In the genomic region with DNA sequence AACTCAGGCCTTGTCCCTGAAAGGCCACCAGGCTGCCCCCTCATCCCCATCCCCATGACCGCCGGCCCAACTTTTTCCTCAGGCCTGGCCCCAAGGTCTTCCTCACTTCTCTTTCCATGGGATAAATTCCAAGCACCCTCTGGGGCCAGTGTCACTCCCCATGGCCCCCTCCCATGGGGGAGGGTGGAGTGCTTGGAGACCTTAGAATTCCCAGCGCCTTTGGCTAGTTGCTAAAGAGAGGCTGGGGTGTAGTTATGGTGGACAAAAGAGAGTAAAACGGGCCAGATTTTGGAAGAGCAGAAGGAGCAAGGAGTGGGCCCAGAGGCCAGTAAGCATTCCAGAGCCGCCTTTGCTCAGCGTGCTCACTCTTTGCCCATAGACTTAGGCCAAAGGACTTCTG, we compare ENCODE assay signal across 7 mouse cellular contexts. TPM values are rescaled to one million over a fixed set of nuclear protein-coding genes. Genes with fewer than 3 reads are reported as not detected.
A peak's percentile ranks its signal among the peaks of the same experiment; 100 is the strongest.
DNase-seq lines count a peak whose midpoint lies in the region; ATAC-seq and TF ChIP-seq lines count a peak whose summit lies in the region.

Gene Timp2 (minus strand): TSS at position 101 of the 400 bp plus-strand sequence.

- no peak for DNase-seq in testis, postnatal 14 days (ENCODE audit: low spot score)
- no peak for DNase-seq in heart, postnatal 4 days
- no peak for DNase-seq in stomach, postnatal 0 days (ENCODE audit: low spot score)
- no peak for DNase-seq in cerebellum, postnatal 14 days

- TF ChIP-seq CTCF in testis, adult 2 months (IDR thresholded peaks at IDR 0.05; ENCODE audit: control insufficient read depth, insufficient read depth, insufficient replicate concordance, low read depth, low read length) = no peak
- TF ChIP-seq CTCF in stomach, postnatal 0 days (IDR thresholded peaks at IDR 0.05; ENCODE audit: low read depth) = no peak

- no peaks in the 10 kb centered on the region for H3K36me3 ChIP-seq in testis, adult 2 months (ENCODE audit: control insufficient read depth, insufficient read depth, low read length)
- 0 out of 2 replicates have a peak, but pooled peaks cover 11% of the 10 kb centered on the region for H3K36me3 ChIP-seq in limb, embryonic 15.5 days
- H3K36me3 ChIP-seq in stomach, postnatal 0 days (ENCODE audit: control insufficient read depth, insufficient read depth, low read length) = no peaks in the 10 kb centered on the region

- H3K4me3 ChIP-seq in testis, adult 2 months (ENCODE audit: control insufficient read depth, low read depth, low read length) = peak within 1 kb of the TSS; percentile 69
- peak within 1 kb of the TSS; percentile 91 for H3K4me3 ChIP-seq in limb, embryonic 15.5 days
- peak within 1 kb of the TSS; percentile 80 for H3K4me3 ChIP-seq in stomach, postnatal 0 days (ENCODE audit: low read depth, low read length)

- no peak for ATAC-seq in erythroid progenitor cell, adult 5-6 weeks (replicated peaks; ENCODE audit: low FRiP score, poor library complexity, severe bottlenecking)
- no peak for ATAC-seq in limb, embryonic 15.5 days (ENCODE audit: insufficient number of reproducible peaks, low FRiP score, low TSS enrichment, low read depth)
- peak; percentile 2; the same call in 1 of the 2 replicates for ATAC-seq in stomach, postnatal 0 days (ENCODE audit: low FRiP score, low TSS enrichment)

- peak within 1 kb of the TSS; percentile 79 for H3K4me2 ChIP-seq in limb, embryonic 15.5 days
- peak within 1 kb of the TSS; percentile 89 for H3K4me2 ChIP-seq in stomach, postnatal 0 days (replicated peaks; ENCODE audit: low read depth)

- TF ChIP-seq EP300 in stomach, postnatal 0 days (optimal IDR thresholded peaks at IDR 0.05) = no peak

- no peaks in the 10 kb centered on the region for H3K27me3 ChIP-seq in testis, adult 2 months (ENCODE audit: control insufficient read depth, insufficient read depth, low read length)
- no peaks in the 10 kb centered on the region for H3K27me3 ChIP-seq in limb, embryonic 15.5 days
- H3K27me3 ChIP-seq in stomach, postnatal 0 days (ENCODE audit: control insufficient read depth, insufficient read depth, low read length) = no peaks in the 10 kb centered on the region

- H3K9me3 ChIP-seq in limb, embryonic 15.5 days = no peaks in the 10 kb centered on the region
- no peaks in the 10 kb centered on the region for H3K9me3 ChIP-seq in stomach, postnatal 0 days (ENCODE audit: control insufficient read depth, low read length)

- H3K4me1 ChIP-seq in testis, adult 2 months (ENCODE audit: control insufficient read depth, insufficient read depth, low read length) = peaks cover 10% of the 10 kb centered on the region
- H3K4me1 ChIP-seq in limb, embryonic 15.5 days = peaks cover 55% of the 10 kb centered on the region
- H3K4me1 ChIP-seq in stomach, postnatal 0 days (replicated peaks; ENCODE audit: control insufficient read depth, insufficient read depth) = peaks cover 8% of the 10 kb centered on the region

- no peak for TF ChIP-seq POLR2A in testis, adult 2 months (IDR thresholded peaks at IDR 0.05; ENCODE audit: control insufficient read depth, low read depth, low read length)

- H3K9ac ChIP-seq in limb, embryonic 15.5 days = peak within 1 kb of the TSS; percentile 91
- peak within 1 kb of the TSS; percentile 95 for H3K9ac ChIP-seq in stomach, postnatal 0 days (ENCODE audit: low read length)

- 38% methylated on average over 6 of the region's 6 CpGs for WGBS in limb, embryonic 15.5 days
- 38% methylated on average over 6 of the region's 6 CpGs for WGBS in stomach, postnatal 0 days

- H3K27ac ChIP-seq in testis, adult 2 months (ENCODE audit: control insufficient read depth, insufficient read depth, low read depth, low read length) = peak within 1 kb of the TSS; percentile 76
- peak within 1 kb of the TSS; percentile 97 for H3K27ac ChIP-seq in limb, embryonic 15.5 days
- H3K27ac ChIP-seq in stomach, postnatal 0 days (replicated peaks) = peak within 1 kb of the TSS; percentile 94

RNA-seq across cellular contexts. Expression of gene Timp2, which starts in this region (rescaled TPM):
- 81.7 and 94.1 TPM in 2 replicates for polyA plus RNA-seq in testis, adult 2 months (2012; rRNA removed)
- 11.3 and 14.1 TPM in 2 replicates for total RNA-seq in erythroid progenitor cell, adult 5-6 weeks (2015; ENCODE audit: low replicate concordance)
- total RNA-seq in erythroid progenitor cell, adult 5-6 weeks (2017; ENCODE audit: low replicate concordance) = 9.0 and 16.9 TPM in 2 replicates
- total RNA-seq in heart, postnatal 4 days (2021) = 100 to 1,000 TPM; 206 to 223 TPM
- 140 and 168 TPM in 2 replicates for polyA plus RNA-seq in limb, embryonic 15.5 days (2015; fragmentation: Nextera tagmentation; extraction: Ambion mirVana)
- polyA plus RNA-seq in stomach, postnatal 0 days (2015; fragmentation: Nextera tagmentation; extraction: Ambion mirVana) = 72.7 and 77.2 TPM in 2 replicates

Comparison
In these comparisons a context has a peak if more than half of its experiments do, and no peak if none do; other contexts are left out.
1. RNA of gene Timp2 (total RNA-seq): 206 to 223 TPM in heart, postnatal 4 days; 9.0 to 16.9 TPM in erythroid progenitor cell, adult 5-6 weeks; every median in the first group is over 10 times any median in the second.
2. Peak in every context shown above with its lines, with median percentiles within 50 percentile points of each other: H3K27ac ChIP-seq and H3K4me3 ChIP-seq.